Mouse (Mus musculus) thymus, adult 2 months (tissue): Measurements from ENCODE around the gene Obp2a.

Experiments
- CTCF ChIP-seq: fragments of 200-500 bp; IDR thresholded peaks from 2 replicates; pipeline ENCODE4 v1.5.1; 2012; ENCODE audit warnings: mild to moderate bottlenecking, control low read depth, low read length, moderate library complexity, borderline replicate concordance; ENCODE audit not compliant: control insufficient read depth, poor library complexity, insufficient read depth; ENCODE audit errors: extremely low read depth
- POLR2A ChIP-seq: fragments of 200-500 bp; IDR thresholded peaks from 2 replicates; pipeline ENCODE4 v1.6.1; 2012; ENCODE audit warnings: mild to moderate bottlenecking, low read length, control low read depth, moderate library complexity; ENCODE audit not compliant: control insufficient read depth, poor library complexity, insufficient read depth; ENCODE audit errors: extremely low read depth

DNA sequence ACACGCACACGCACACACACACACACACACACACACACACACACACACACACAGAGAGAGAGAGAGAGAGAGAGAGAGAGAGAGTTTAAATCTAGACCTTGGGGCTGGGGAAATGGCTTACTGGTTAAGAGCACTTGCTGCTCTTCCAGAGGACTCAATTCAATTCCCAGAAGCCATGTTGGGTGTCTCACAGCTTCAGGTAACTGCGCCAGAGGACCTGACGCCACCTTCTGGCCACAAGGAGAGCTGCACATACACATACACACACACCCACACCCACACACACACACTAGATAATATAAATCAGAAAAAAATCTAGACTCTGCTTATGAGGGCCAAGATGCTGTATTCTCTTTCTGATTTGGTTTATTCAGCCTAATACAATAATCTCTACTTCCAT, 12.9 kb upstream of the Obp2a start:
- TF ChIP-seq POLR2A: no peak
- TF ChIP-seq CTCF: no peak
